Mouse (Mus musculus) stomach, embryonic 16.5 days (tissue): ENCODE measurements around the gene Pik3r2. TPM values are rescaled to one million over a fixed set of nuclear protein-coding genes. Genes with fewer than 3 reads are reported as not detected.
A peak's percentile ranks its signal among the peaks of the same experiment; 100 is the strongest.
"Not testable (repeated sequence)": the region's sequence is repeated elsewhere in the genome, so short reads cannot be mapped to it uniquely, and the experiment has no call there.

ENCODE experiments used
- ATAC-seq: fragments of 200-750 bp; cut with Nextera tagmentation; 2 replicates; pipeline ENCODE4 v1.8.0; 2017; ENCODE audit warnings: moderate number of reproducible peaks, moderate TSS enrichment; ENCODE audit not compliant: insufficient read depth, low FRiP score
- H3K27ac ChIP-seq: fragments of 300-500 bp; sonication (generic); 2 replicates; pipeline ENCODE4 v1.5.1; 2014; ENCODE audit warnings: low read length
- H3K27me3 ChIP-seq: fragments of 300-500 bp; sonication (generic); 2 replicates; pipeline ENCODE4 v1.6.1; 2014; ENCODE audit warnings: low read length, control low read depth, mixed read lengths; ENCODE audit not compliant: control insufficient read depth, insufficient read depth
- H3K36me3 ChIP-seq: fragments of 300-500 bp; sonication (generic); 2 replicates; pipeline ENCODE4 v1.6.1; 2014; ENCODE audit warnings: low read length; ENCODE audit not compliant: control insufficient read depth, insufficient read depth
- H3K4me1 ChIP-seq: fragments of 300-500 bp; sonication (generic); 2 replicates; pipeline ENCODE4 v1.6.1; 2014; ENCODE audit warnings: low read length, control low read depth, mixed read lengths; ENCODE audit not compliant: control insufficient read depth, insufficient read depth
- H3K4me2 ChIP-seq: fragments of 300-500 bp; sonication (generic); 2 replicates; pipeline ENCODE4 v1.6.1; 2014; ENCODE audit warnings: low read depth, low read length, mixed read lengths
- H3K4me3 ChIP-seq: fragments of 300-500 bp; sonication (generic); replicated peaks from 2 replicates; pipeline ENCODE4 v1.5.1; 2014; ENCODE audit warnings: mild to moderate bottlenecking, low read length
- H3K9ac ChIP-seq: fragments of 300-500 bp; sonication (generic); 2 replicates; pipeline ENCODE4 v1.6.1; 2014; ENCODE audit warnings: low read length
- H3K9me3 ChIP-seq: fragments of 300-500 bp; sonication (generic); replicated peaks from 2 replicates; pipeline ENCODE4 v1.6.1; 2016; ENCODE audit warnings: low read length, control low read depth; ENCODE audit not compliant: control insufficient read depth
- WGBS: fragments of 180-500 bp; shearing (Covaris S2); extraction: QIAGEN DNeasy Blood & Tissue Kit; methylation state at CpG from one replicate; pipeline ENCODE4 v1.1.7; 2014; 5-methylcytosine and 5-hydroxymethylcytosine counted together
- polyA plus RNA-seq: library from polyadenylated mRNA; unstranded; fragments of >200 nt; fragmentation: Nextera tagmentation; extraction: Ambion mirVana; gene quantifications from 2 replicates; pipeline ENCODE4 v1.2.1, GENCODE M21; 2015

The Pik3r2 gene
- polyA plus RNA-seq = 57.6 and 60.8 TPM in 2 replicates

GRCm38 (mm10) chr8:70776496-70777444 lies at the start of gene Pik3r2:
Pik3r2 (minus strand) TSS chr8:70776713.
- Histone ChIP-seq H3K4me1 (peaks cover 45% of the 10 kb centered on the region), H3K36me3 (peaks cover 22% of the 10 kb centered on the region), H3K9ac (peak within 1 kb of the TSS; percentile 98), H3K27ac (peak within 1 kb of the TSS; percentile 100), H3K4me3 (peak within 1 kb of the TSS; percentile 90), H3K9me3 (no peaks in the 10 kb centered on the region), H3K27me3 (no peaks in the 10 kb centered on the region), H3K4me2 (peak within 1 kb of the TSS; percentile 69)
- peak; percentile 92 for ATAC-seq
- WGBS = under 1% methylated on average over 90 of the region's 94 CpGs

DNA sequence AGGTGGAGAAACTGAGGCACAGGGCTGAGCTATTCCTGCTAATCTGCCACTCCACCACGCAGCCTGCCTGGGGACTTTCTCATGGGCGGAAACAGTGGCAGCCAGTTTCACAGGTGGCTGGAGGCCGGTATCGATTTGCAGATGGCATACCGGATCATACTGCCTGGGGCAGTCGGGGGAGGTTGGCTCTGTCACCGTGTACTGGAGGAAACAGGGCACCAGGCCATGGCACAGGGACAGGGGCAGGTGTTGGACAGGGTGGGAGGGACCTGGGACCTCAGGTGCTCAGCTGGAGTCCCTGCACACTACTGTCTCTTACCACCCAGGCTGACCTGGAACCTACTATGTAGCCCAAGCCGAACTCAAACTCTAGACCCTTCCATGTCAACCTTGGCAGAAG lies 49.3 kb upstream of the Pik3r2 start:
- Histone ChIP-seq H3K27ac (no peak overlapping the region), H3K36me3 (no peaks in the 10 kb centered on the region), H3K9me3 (no peaks in the 10 kb centered on the region), H3K9ac (no peak overlapping the region), H3K4me3 (no peak overlapping the region), H3K27me3 (no peaks in the 10 kb centered on the region), H3K4me1 (no peaks in the 10 kb centered on the region; the same call in 1 of the 2 replicates), H3K4me2 (no peak overlapping the region)
- WGBS = 81% methylated on average over 8 of the region's 8 CpGs
- no peak for ATAC-seq

DNA sequence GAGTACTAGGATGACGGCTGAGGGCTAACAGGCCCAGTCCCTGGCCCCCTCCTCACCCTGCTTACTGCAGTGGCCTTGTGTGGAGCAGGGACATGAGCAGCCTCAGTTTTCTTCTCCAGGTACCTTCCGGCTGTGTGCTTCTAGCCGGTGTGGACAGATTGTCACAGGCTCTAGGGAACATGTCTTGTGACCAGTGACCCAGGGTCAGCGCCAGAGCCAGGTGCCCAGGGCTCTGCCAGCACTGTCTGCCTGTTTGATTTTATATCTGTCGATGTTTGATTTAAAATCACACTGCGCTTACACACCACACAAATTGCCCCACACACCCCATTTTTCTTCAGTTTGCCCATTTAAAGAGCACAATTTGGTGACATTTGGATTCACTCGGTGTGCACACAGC lies 47.3 kb upstream of the Pik3r2 start:
- 82% methylated on average over 7 of the region's 7 CpGs for WGBS
- no peaks in the 10 kb centered on the region for H3K27me3 ChIP-seq
- peaks cover 6% of the 10 kb centered on the region; the same call in 1 of the 2 replicates for H3K4me1 ChIP-seq
- H3K9ac ChIP-seq = no peak overlapping the region
- no peak overlapping the region for H3K4me3 ChIP-seq
- H3K27ac ChIP-seq = no peak overlapping the region
- no peaks in the 10 kb centered on the region; the same call in 1 of the 2 replicates for H3K9me3 ChIP-seq
- no peaks in the 10 kb centered on the region for H3K36me3 ChIP-seq
- no peak for ATAC-seq
- H3K4me2 ChIP-seq = no peak overlapping the region

- not testable (repeated sequence) for H3K9me3 ChIP-seq, H3K27ac ChIP-seq, H3K4me2 ChIP-seq, H3K27me3 ChIP-seq, H3K4me3 ChIP-seq, ATAC-seq, H3K36me3 ChIP-seq, H3K9ac ChIP-seq, H3K4me1 ChIP-seq
- 86% methylated on average over 3 of the region's 3 CpGs for WGBS
These were observed 46.1 kb upstream of the Pik3r2 start for GRCm38 (mm10) chr8:70822594-70822993.

DNA sequence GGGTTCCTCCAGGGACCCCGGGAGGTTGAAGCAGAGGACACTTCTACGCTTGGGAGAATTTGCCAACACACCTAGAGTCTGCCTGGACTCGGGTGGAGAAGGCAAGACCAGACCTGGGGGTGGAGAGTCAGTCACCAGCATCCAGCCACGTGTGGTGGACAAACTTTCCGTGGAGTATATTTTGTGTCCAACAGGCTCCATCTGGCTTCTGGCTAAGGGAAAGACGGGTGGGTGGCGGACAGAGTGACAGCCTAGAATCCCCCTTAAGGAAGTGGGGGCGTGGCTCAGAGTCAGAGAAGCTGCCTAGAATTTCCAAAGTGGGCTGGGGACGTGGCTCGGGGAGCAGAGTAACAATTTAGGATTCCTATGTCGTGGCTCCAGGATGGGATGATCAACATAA lies 45.5 kb upstream of the Pik3r2 start:
- ATAC-seq = no peak
- Histone ChIP-seq H3K27ac (no peak overlapping the region), H3K4me1 (peaks cover 6% of the 10 kb centered on the region; the same call in 1 of the 2 replicates), H3K9me3 (peaks cover 2% of the 10 kb centered on the region; the same call in 1 of the 2 replicates), H3K9ac (peak overlapping the region; percentile 38), H3K4me3 (no peak overlapping the region), H3K4me2 (no peak overlapping the region), H3K27me3 (no peaks in the 10 kb centered on the region), H3K36me3 (no peaks in the 10 kb centered on the region)
- WGBS = 37% methylated on average over 11 of the region's 11 CpGs

GRCm38 (mm10) chr8:70821399-70821962 lies 45.0 kb upstream of the Pik3r2 start:
- 0 out of 2 replicates have a peak, but pooled peaks have one; percentile 9 for ATAC-seq
- 17% methylated on average over 30 of the region's 30 CpGs for WGBS
- Histone ChIP-seq H3K4me1 (peaks cover 12% of the 10 kb centered on the region; the same call in 1 of the 2 replicates), H3K27ac (no peak overlapping the region), H3K27me3 (no peaks in the 10 kb centered on the region), H3K4me2 (no peak overlapping the region), H3K9ac (peak overlapping the region; percentile 38), H3K4me3 (no peak overlapping the region), H3K36me3 (no peaks in the 10 kb centered on the region), H3K9me3 (peaks cover 2% of the 10 kb centered on the region; the same call in 1 of the 2 replicates)

DNA sequence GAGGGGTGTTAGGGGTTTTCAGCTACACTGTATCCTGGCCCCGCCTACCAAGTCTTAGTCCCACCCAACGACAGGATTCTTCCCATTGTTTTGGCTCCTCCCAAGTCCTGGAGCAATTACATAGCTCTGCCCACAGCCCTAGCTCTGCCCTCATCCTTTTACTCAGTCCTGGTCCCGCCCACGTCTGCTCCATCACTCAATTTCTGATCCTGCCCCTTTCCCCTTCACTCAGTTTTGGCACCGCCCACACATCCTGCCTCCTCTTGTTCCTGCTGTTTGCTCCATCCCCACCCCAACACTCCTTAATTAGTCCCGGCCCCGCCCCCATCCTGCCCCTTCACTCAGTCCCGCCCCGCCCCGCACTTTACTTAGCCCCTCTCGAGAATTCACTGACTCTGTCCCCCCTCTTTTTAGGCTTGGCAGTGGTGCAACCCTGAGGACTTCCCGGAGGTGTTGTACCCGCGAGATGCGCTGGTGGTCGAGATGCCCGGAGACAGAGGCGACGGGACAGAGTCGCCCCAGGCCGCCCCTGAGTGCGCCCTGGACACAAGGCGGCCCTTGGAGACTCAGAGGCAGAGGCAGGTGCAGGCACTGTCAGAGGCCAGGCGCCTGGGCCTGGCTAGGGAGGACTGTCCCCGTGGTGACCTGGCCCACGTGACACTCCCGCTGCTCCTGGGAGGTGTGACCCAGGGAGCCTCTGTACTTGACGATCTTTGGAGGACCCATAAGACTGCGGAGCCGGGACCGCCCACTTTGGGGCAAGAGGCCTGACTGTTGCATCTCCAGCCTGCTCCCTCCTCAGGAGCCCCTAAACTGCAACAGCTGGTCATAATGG lies 43.8 kb upstream of the Pik3r2 start:
- Histone ChIP-seq H3K9ac (peak overlapping the region; percentile 51; the same call in 1 of the 2 replicates), H3K4me1 (peaks cover 12% of the 10 kb centered on the region; the same call in 1 of the 2 replicates), H3K27me3 (no peaks in the 10 kb centered on the region), H3K4me2 (peak overlapping the region; percentile 40), H3K27ac (no peak overlapping the region), H3K36me3 (no peaks in the 10 kb centered on the region), H3K9me3 (peaks cover 2% of the 10 kb centered on the region; the same call in 1 of the 2 replicates), H3K4me3 (no peak overlapping the region; the same call in 1 of the 2 replicates)
- ATAC-seq = peak; percentile 84
- 5% methylated on average over 31 of the region's 31 CpGs for WGBS

- H3K9ac ChIP-seq = no peak overlapping the region
- H3K27me3 ChIP-seq = peaks cover 5% of the 10 kb centered on the region; the same call in 1 of the 2 replicates
- H3K4me3 ChIP-seq = 0 out of 2 replicates have a peak overlapping the region, but pooled peaks have one; percentile 11
- H3K9me3 ChIP-seq = peaks cover 2% of the 10 kb centered on the region; the same call in 1 of the 2 replicates
- H3K4me1 ChIP-seq = peaks cover 12% of the 10 kb centered on the region; the same call in 1 of the 2 replicates
- ATAC-seq = peak; percentile 65
- no peak overlapping the region for H3K27ac ChIP-seq
- no peaks in the 10 kb centered on the region for H3K36me3 ChIP-seq
- H3K4me2 ChIP-seq = peak overlapping the region; percentile 46
- 4% methylated on average over 30 of the region's 30 CpGs for WGBS
These were observed 40.2 kb upstream of the Pik3r2 start for GRCm38 (mm10) chr8:70816679-70817078.
